Mouse (Mus musculus) layer of hippocampus, postnatal 25 days (tissue): ENCODE results near the gene Dnajc22. TPM values are rescaled to one million over a fixed set of nuclear protein-coding genes. Genes with fewer than 3 reads are reported as not detected.
A peak's percentile ranks its signal among the peaks of the same experiment; 100 is the strongest.
"Not testable (repeated sequence)": the region's sequence is repeated elsewhere in the genome, so short reads cannot be mapped to it uniquely, and the experiment has no call there.

Experiments used
- DNase-seq, 2 experiments: peaks; one replicate each; pipeline ENCODE4 v3.0.0; 2022; ENCODE audit warnings: mixed read lengths in 2 of 2, low spot score in 1 of 2; ENCODE audit errors: extremely low spot score in 1 of 2
- total RNA-seq, 2 experiments: library from RNA; stranded (reverse); gene quantifications; 2 replicates each; pipeline ENCODE4 v1.2.3; 2021

Dnajc22 gene
- total RNA-seq: under 1 TPM; 0.17 to 0.47 TPM

DNA sequence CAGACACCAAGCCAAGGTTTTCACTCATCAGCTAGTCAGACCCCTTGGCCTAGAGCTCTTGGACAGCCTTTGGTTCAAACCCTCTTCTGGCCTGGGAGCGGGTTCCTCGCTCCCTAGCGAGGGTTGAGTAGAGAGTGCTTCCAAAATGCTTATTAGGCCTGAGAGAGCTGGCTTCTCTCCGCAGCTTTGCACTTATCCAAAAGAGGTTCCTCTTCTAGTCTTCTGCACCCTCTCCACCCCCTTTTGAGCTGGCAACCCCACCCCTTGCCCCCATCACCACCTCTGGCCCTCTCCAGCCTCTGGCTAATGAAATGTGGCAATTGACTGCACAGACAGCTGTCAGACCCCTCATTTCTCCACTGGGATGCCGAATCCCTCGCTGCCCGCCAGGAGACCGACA lies at the start of gene Dnajc22:
Dnajc22 (plus strand) TSS at position 301 of the 400 bp plus-strand sequence.
- no peak for DNase-seq

DNA sequence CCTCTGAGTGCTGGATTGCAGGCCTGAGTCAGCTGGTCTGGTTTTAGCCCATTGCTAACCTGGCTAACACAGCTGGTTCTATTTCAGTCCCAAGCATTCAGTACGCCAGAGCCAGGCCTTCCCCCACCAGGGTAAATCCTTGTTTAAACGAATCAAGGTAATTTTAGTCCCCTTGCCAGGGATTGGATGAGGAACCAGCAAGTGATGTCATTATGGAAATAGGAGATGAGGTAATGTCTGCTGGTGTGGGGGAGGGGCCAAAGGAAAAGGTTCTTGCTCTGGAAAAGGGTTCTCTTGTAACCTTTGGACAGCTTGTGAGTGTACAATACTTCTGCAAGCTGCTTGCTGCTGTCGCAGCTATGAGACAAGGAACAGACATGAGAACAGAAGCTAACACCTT lies 48.1 kb upstream of the Dnajc22 start:
- DNase-seq: no peak

DNA sequence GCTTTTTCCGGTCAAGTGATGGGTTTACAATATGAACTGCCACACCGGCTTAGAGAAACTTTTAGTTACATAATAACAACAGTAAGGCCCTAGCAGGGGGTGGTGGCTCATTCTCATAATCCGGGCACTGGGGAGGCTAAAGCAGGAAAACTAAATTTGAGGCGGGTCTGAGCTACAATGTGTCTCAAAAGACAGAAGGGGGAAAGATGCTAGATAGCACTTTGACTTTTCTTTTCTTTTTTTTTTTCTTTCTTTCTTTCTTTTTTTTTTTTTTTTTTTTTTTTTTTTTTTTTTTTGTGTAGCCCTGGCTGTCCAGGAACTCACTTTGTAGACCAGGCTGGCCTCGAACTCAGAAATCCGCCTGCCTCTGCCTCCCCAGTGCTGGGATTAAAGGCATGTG lies 47.2 kb upstream of the Dnajc22 start:
- not testable (repeated sequence) for DNase-seq

DNA sequence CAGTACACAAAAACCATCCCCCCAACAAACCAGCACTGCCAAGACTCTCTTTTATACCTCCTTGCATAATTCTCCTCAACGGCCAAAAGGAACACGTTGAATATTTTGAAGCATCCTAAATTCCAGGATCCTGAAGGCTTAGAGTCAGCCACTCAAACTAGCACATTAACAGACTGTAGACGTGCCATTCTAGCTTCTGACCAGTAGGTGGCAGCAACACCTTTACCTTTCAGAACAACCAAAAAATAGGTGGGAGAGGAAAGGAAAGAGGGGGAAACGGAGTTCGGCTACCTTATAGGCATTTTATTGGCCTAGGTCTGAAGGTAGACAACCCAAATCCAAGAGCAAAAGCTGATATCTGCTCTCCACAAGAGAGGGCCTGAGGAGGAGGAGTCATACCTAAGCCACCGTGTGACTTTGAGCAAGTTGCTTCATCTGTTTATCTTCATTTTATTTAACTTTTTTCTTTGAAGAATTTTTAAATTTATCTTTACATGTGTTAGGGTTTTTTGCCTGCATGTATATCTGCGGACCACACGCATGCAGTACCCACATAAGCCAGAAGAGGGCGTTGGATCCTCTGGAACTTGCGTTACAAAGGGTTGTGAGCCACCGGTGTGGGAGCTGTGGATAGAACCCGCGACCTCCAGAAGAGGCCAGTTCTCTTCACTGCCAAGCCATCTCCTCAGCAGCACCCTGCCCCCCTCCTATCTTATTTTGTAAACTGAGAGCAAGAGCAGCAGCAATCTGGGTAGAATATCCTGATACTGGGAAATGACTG lies 43.3 kb upstream of the Dnajc22 start:
- peak in 1 of 2 experiments; percentile 46 for DNase-seq

DNA sequence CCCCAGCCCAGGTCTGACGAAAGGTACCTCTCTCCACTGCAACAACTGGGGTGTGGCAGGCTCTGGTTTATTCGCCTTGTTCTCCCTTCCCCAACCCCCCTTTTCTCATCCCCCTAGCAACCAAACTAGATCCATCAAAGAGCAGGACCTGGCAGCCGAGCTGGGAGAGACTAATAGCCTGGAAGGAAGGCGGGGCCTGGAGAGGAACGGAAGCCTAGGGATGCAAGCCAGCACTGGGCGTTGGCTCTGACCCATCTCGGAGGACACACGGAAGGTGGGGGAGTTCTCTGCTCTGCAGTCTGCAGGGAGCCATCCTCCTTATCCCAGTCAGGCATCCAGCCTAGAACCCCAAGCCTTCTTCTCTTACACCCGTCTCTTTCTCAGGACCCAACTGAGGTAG lies 39.6 kb upstream of the Dnajc22 start:
- no peak for DNase-seq

DNA sequence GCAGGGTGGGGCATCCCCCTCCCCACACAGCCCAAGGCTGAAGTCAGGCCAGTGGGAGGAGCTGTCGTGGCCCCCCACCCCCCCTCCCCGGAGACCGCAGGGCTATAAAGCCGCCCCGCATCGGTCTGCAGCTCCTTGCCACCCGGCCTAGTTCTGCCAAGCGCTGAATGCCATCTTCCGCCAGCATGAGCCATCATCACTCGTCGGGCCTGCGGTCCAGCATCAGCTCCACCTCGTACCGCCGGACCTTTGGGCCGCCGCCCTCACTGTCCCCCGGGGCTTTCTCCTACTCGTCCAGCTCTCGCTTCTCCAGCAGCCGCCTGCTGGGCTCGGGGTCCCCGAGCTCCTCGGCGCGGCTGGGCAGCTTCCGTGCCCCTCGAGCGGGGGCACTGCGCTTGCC lies 37.9 kb upstream of the Dnajc22 start, which contains the start of gene Prph:
Prph (plus strand) TSS at position 135 of the 400 bp plus-strand sequence.
- DNase-seq: no peak

DNA sequence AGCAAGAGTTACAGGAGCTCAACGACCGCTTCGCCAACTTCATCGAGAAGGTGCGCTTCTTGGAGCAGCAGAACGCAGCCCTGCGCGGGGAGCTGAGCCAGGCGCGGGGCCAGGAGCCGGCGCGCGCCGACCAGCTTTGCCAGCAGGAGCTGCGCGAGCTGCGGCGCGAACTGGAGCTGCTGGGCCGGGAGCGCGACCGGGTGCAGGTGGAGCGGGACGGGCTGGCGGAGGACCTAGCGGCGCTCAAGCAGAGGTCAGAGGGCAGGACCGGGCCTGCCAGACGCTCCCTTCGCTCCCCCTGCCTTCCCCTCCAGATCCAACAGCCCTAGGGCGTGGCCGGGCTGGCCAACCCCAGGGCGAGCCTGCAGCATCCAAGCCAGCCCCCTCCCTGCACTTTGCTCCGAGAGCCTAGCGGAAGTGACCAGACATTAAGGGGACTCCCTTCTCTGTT lies 37.4 kb upstream of the Dnajc22 start:
- peak in 1 of 2 experiments; percentile 39 for DNase-seq

DNA sequence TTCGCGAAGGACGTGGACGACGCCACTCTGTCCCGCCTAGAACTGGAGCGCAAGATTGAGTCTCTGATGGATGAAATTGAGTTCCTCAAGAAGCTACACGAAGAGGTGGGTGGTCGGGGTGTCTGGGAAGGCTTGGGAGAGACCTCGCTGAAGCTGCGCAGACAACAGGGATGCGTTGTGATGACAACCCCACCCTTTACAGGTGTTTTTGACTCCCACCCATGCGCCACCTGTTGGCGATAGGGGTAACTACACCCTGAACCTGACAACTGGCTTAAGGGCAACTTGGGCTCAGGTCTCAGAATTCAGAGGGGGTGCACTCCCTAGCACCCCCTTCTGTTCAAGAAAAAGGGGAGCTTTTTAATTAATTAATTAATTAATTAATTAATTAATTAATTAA lies 36.6 kb upstream of the Dnajc22 start:
- DNase-seq: peak in 1 of 2 experiments; percentile 15

DNA sequence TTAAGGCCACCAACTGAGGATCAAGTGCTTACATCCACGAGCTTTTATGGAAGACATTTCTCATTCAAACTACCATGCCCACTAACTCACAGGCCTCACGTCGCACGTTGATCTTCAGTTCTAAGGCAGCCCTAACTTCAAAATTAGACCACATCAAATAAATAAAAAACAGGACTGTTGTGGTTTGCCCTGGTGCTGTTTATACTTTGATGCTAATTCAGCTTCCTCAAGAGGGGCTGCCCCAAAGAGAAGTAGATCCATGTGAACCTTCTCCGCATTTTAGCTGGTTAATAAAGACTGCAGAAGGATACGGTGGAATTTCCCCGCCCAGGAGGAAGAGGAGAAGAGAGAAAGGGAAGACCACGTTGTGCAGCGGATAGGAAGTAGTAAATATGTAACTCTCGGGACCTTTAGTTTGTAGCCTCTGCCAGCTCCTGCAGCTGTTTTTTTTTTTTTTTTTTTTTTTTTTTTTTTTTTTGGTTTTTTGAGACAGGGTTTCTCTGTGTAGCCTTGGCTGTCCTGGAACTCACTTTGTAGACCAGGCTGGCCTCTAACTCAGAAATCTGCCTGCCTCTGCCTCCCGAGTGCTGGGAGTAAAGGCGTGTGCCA lies 27.3 kb upstream of the Dnajc22 start:
- no peak for DNase-seq

DNA sequence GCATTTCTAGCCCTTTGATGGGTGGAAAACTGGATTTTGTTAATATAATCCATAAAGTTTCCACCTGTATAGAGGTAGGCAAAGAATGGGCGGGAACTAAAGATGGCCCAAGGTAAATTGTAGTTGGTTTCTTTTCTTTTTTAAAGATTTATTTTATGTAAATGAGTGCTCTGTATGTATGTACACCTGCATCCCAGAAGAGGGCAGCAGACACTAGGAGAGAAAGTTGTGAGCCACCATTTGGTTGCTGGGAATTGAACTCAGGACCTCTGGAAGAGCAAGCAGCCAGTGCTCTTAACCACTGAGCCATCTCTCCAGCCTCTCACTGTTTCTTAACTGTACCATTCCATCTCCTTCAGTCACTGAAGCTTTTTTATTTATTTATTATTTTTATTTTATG lies 21.0 kb upstream of the Dnajc22 start:
- no peak for DNase-seq

DNA sequence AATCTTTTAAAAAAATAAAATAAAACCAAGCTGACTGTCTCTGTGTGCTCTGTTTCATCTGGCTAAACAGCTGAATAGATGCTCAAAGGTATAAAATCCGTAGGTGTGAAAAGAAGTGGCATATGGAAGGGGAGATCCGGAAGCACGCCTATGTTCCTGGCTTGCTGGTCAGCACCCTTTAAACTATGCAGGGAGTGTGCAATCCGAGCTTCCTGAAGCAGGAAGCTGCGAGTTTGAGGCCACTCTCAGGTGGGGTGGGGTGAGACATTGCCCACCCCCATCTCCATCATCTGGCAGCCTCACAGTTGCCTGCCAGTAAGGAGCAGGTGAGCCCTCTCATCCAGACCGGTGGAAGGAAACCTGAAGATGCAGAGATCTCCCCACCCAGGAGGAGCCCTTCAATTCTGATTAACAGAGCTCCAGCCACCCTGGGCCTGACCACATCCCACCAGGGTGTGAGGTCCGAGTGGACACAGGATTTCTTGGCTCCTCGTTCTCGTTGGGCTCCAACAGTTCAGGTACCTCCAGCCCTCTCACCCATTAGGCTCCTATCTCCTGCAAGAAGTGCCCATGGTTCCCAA lies 18.9 kb upstream of the Dnajc22 start, which contains the start of gene Troap:
Troap (plus strand) TSS at position 557 of the 581 bp plus-strand sequence.
- DNase-seq: no peak

DNA sequence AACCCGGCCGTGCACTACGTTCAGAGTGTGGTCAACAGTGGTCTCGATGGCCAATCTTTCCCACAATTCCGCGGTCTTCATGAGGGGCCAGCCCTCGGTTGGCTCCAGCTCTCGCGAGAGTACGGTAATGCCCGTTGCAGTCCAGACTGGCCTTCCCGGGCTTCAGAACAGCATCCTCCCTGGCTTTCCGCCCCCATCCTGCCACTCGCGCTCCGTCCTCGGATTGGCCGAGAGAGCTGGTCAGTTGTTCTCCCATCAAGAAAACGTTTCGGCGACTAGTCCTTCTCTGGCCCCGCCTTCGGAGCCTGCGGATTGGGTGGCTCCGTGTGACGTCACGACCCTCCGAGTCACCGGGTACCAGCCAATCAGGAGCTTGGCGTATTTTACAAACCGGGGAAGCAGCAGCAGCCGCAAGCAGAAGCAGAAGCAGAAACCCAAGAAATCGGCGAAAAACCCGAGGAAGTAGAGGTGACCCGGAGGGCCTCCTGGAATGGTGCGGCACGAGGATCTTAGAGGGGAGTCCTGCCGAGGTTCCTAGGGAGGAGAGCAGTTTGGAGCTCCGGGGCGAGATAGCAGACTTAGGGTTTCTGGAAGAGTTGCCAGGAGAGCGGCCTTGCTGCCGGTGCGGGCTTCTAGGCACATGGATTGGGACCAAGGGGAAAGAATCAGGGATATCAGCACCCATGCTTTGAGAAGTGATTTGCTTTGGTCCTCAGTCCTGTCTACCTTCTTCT lies 18.2 kb upstream of the Dnajc22 start:
- DNase-seq: peak; percentile 95 to 98

DNA sequence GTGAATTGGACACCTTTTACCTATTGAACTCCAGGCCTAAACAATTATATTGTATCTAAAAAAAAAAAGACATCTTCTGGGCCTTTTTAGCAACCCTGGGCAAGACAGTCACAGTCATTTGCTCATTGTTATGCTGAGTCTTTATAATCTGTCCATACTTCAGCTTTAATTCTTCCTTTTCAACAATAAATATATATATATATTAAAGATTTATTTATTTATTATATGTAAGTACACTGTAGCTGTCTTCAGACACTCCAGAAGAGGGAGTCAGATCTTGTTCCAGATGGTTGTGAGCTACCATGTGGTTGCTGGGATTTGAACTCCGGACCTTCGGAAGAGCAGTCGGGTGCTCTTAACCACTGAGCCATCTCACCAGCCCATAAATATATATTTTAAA lies 17.0 kb upstream of the Dnajc22 start:
- not testable (repeated sequence) for DNase-seq

DNA sequence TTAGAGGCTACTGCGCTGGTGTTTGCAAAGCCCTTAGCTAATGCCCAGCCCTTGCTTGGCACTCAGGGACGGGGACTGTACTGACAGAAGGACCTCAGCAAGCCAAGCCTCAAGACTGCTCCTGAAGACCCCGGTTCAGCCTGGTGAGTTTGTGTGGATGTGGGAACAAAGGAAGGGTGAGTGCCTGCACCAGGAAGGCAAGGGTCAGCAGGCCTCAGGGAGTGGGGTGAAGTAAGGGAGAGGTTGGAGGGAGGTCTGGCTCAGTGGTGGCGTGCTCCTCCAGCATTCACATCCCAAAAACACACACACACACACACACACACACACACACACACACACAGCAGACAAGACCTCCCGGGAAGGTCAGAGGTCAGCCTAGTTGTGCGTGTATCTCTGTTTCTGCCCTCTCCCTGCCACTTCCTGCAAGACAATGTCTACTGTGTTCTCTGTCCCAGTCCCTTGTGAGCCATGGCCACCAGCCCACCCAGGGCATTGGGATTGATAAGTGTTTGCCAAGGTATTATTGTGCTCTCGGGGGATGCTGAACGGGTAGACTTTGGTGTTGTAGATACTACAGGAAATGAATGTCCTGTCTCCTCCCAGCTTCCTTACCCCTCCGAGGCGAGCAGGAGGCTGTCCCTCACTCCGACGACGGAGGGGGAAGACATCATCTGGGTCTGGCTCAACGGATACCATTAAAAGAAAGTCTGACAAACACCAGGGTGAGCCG lies 14.6 kb upstream of the Dnajc22 start:
- no peak for DNase-seq

DNA sequence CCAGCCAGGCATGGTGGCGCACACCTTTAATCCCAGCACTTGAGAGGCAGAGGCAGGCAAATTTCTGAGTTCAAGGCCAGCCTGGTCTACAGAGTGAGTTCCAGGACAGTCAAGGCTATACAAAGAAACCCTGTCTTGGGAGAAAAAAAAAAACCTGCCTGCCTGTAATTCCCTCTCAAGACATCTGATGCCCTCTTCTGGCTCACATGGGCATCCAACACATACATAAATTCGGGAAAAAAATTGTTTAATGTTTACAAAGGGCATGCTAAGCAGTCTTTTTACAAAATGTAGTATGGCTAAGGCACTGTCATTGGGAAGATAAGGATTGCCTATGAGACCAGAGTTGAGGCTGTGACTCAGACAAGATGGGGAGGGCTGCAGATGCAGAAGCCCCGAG lies 13.2 kb upstream of the Dnajc22 start:
- no peak for DNase-seq

DNA sequence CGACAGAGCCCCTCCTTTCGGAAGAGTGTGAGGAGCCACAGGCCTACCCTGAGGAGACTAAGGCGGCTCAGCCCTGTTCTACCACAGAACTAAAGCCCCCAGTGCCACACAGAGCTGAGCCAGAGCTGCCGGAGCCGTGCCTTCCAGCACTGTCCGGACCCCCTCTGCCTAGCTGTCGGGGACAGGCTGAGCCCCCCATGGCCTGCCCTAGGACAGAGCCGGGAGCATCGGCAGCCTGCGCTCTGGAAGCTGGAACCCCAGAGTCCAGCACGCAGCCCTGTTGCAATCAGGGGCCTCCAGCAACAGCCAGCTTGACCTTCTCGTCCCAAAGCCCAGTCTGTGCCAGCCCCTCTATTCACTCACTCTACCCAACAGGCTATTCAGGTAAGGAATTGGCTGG lies 10.6 kb upstream of the Dnajc22 start:
- DNase-seq: no peak

DNA sequence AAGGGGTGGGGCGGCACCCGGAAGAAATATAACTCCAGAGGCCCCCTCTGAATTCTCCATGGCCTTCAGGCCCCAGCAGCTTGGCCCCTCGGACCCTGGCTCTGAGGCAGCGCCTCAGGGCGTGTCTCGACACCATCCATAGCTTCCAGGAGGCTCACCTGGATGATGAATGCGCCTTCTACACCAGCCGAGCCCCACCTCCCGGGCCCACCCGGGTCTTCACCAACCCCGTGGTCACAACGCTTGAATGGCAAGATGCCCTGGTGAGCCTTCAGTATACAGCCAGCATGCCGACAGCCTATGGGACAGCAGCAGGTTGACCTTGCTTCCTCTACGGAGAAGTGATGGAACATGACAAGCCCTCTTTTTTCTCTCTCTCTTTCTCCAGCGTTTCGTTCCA lies 10.1 kb upstream of the Dnajc22 start:
- DNase-seq: no peak

DNA sequence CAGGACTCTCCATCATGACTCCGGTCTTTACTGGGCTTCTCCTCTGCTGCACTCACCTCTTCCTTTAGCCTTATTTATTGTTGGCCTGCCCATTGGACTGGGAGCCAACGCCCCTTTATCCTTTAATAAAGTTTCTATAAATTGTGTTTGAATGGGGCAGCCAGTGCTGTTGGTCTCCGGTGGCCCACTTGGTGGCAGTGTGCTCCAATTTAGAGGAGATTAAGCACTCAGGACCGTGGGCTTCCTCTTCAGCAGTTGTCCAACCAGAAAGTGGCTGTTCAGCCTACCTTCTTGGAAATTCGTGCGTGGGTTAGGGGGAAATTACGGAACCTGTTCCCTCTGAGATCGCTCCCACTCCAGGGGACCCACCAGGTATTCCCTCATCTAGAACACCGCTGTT lies 9.7 kb upstream of the Dnajc22 start:
- DNase-seq: peak in 1 of 2 experiments; percentile 64

DNA sequence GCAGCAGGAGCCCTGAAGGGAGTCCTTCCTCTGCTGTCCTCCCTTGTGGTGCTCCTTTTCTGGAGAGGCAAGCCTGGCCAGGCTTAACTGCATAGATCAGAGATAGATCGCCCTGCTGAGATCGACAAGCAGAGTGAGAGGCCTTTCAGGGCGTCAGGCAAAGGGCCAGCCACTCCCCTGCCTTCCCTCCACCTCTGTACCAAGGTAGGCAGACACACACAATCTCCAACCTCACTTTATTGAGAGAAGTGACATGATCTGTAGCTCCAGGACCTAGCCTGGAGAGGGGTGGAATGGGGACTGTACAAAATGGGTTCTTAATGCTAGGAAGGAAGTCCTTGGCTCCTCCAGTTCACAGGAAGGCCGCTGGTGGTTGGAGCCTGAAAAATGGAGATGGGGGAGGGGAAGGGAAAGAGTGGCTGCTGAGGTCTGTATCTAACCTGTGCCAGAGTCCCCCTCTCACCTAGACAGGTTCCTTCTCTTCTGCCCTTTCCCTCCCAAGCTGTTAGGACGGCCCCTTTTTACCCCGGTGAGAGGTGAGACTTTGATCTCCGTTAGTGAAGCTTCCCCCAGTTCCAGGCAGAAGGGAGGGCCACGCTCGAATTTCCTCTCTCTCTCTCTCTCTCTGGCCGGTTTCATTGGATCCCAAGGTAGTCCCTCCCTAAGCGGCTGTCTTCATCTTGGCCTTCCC lies 9.0 kb upstream of the Dnajc22 start:
- DNase-seq: no peak

DNA sequence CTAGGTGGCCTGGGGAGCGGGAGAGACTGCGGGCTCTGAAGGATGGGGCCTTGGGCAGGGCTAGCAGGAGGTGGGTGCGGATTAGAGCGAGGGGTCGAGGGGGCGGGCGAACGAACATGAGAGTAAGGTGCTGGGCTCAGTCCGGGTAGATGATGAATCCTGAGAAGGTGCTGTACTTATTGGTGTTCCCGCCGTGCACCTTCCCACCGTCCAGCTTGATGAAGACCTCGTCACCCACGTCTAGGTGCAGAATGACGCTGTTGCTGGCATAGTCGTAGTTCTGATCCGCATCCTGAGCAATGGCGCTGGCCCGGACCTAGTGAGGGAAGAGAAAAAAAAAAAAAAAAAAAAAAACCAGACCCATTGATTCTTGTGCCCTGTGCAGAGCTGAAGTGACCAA lies 8.4 kb upstream of the Dnajc22 start:
- DNase-seq: no peak
